Mouse (Mus musculus) large intestine, adult 2 months (tissue): Measurements from ENCODE around the gene Specc1l. TPM values are rescaled to one million over a fixed set of nuclear protein-coding genes. Genes with fewer than 3 reads are reported as not detected.
"Not testable (repeated sequence)": the region's sequence is repeated elsewhere in the genome, so short reads cannot be mapped to it uniquely, and the experiment has no call there.

ENCODE experiments used
- DNase-seq: peaks from one replicate; pipeline ENCODE4 v3.0.0-alpha.2; 2012; ENCODE audit warnings: low read depth, low spot score
- WGBS: fragments of 180-500 bp; shearing (Covaris S2); methylation state at CpG from one replicate; pipeline ENCODE4 v1.1.7; 2018; 5-methylcytosine and 5-hydroxymethylcytosine counted together
- polyA plus RNA-seq: library from polyadenylated mRNA; depleted of rRNA; stranded (reverse); fragments of >200 nt; gene quantifications from 2 replicates; pipeline ENCODE4 v1.2.3, GENCODE M21; 2012; rRNA removed

Specc1l gene
- polyA plus RNA-seq, 1 experiment: 26.2 TPM

DNA sequence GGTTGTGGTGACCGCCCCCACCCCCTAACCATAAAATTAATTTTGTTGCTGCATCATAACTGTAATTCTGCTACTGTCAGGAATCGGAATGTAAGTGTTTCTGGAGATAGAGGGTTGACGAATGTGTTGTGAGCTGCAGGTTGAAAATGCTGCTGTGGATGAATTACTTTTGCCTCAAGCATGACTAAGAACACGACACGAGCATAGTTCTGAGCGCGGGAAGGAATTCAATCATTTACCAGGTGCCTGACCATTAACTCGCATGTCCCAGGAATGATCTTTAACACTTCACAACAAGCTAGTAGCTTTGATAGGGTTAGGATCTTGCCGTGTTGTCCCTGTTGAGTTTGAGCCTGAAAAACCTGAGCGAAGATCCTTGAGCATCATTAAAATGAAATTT is 125.4 kb downstream of the Specc1l start:
- DNase-seq: no peak
- 55% methylated on average over 10 of the region's 10 CpGs for WGBS

DNA sequence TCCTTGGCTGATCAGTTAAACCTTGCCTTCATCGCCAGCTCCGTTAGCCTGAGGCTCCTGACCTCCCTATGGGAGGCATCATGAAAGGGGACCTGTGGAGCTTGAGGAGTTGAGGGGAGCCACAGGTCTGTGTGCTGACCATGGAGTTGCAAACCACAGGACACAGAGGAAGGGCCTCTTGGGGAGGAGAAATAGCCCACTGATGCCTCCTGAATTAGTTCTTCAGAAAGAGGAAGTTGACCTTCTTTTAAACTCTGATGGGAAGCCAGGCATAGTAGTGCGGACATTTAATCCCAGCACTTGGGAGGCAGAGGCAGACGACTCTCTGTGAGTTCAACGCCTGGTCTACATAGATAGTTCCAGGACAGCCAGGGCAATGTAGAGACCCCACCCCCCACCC is 127.0 kb downstream of the Specc1l start:
- no peak for DNase-seq
- 77% methylated on average over 5 of the region's 5 CpGs for WGBS

DNA sequence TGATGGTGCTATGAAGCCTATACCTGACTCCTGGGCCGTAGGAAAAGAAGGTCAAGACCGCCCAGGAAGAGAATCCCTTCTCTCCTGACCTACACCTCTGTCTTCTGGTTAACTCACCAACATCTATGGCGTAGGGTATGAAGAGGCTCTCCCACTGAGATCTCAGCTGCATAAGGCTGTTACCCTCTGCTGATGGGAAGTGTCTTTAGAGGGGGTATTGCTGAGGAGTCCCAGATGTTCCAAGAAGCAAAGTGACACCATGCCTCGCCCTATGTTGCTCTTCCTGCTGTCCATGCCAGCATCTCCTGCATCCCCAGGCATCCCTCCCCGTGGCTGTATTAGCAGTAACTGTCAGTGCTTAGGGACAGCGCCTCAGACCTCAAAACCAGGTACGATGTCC is 127.5 kb downstream of the Specc1l start:
- no peak for DNase-seq
- WGBS: 75% methylated on average over 7 of the region's 7 CpGs

DNA sequence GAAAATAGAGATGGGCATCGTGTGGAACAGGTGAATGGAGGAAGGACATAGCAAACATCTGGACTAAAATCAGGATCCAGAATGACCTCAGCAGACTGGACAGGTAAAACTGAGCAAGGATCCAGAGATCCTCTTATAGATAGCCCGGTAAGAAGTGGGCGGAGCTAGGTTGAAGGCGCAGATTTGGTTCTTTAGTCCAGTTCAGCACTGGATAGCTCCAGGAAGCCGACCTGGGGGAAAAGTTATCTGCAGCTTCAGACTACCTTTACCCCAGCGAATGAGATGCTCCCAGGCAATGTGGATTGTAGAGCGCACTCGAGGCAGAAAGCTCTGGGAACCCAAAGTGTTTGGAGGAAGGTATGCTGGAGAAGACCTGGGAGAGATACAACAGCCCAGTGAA is 130.1 kb downstream of the Specc1l start:
- DNase-seq: no peak

DNA sequence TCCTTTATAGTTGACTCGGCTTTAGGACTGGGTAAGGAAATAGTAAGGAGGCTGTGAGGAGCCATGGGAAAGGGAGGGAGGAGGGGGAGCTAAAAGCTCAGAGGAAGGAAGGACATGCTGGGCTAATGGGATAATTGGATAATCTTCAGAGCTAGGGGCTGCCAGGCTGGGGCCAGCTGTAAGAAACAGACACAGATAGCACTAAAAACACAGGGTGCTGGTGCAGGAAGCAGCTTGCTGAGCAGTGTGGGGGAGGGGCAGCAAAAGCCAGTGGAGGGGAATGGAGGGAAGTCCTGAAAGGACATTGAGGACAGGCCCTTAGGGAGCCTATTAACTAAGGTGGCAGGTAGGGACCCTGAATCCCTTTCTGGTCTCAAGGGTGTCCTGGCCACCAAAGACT is 132.7 kb downstream of the Specc1l start:
- WGBS: 73% methylated on average over 1 of the region's 1 CpGs
- DNase-seq: not testable (repeated sequence)

More for the DNA sequence above, 130.1 kb downstream of the Specc1l start:
- 30% methylated on average over 8 of the region's 8 CpGs for WGBS

DNA sequence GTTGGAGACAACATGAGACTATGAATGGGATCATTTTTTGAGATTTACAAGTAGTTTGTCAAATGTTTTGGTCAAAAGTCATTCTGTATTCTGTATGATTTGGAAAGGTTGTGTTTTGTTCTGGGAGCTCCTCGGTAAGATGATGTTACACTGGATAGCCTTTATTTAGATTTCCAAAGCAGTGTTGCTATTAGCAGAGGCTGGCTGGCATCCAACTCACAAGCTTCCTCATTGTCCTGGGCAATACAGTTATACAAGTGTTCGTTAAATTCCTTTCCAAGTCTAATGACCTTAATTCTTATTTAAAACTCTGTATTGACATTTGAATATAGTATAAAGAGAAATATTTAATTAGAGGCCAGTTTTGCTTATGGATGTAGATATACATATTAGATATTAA is 133.4 kb downstream of the Specc1l start:
- DNase-seq: no peak
- 10% methylated on average over 2 of the region's 2 CpGs for WGBS

DNA sequence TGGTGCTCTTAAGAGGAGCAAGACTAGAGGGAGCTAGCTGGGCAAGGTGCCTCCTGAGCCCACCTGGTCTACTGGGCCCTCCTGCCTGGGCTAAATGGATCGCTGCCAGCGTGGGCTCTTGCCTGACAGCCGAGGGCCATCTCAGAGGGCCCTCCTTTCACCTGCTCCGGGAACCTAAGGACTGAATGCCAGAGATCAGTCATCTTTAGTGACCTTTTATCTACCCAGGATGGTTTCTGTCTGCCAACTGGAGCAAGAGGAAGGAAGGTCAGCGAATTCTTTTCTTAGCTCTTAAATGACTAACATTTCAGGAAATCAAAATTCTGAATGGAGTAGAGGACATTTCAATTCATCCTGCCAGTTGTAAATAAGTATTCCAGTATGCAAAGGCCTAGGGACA is 138.7 kb downstream of the Specc1l start:
- 72% methylated on average over 5 of the region's 5 CpGs for WGBS
- no peak for DNase-seq

DNA sequence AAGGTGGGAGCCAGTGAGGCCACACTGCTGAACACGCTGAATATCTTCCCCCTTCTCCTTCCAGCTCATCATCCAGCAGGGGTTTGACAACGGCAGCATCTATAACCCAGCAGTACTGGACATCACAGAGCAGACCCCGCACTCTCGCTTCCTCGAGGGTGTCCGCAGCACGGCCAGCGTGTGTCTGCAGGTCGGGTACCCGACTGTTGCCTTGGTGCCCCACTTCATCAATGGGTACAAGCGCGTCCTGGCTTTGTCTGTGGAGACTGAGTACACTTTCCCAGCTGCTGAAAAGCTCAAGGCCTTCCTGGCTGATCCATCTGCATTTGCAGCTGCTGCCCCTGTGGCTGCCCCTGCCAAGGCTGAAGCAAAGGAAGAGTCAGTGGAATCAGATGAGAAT is 140.7 kb downstream of the Specc1l start:
- WGBS: 94% methylated on average over 12 of the region's 12 CpGs
- no peak for DNase-seq

DNA sequence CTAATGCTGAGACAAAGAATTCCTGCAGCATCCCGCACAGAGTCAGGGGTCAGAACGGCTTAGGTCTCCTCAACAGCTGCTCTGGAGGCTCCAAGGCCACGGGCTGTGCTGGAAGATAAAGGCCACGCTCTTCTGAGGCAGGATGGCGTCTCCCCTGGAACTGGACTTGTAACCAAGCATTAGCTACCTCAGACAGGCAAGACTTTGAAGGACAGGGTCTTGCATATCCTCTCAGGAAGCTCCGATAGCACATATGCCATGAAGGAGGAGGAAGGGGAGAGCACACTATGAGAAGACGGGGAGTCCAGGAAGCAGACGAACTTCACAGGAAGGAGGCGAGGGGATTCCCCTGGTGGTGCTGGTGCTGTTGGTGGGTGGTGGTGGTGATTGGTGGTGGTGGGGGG is 142.0 kb downstream of the Specc1l start:
- DNase-seq: not testable (repeated sequence)
- WGBS: 61% methylated on average over 9 of the region's 9 CpGs

DNA sequence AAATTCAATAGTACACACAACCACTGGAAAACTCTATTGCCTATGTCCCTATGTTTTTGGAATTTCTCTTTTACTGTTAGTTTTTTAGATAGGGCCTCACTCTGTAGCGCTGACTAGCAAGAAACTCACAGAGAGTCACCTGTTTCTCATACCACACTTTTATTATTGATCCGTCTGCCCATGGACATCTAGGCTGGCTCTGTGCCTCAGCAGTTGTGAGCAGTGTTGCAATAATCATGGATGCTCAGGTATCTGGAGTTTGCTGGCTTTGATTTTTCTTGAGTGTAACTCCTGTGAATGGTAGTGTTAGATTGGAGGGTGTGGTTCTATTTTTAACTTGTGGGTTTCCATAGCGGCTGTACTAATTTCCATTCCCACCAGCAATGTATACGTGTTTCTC is 143.5 kb downstream of the Specc1l start:
- DNase-seq: no peak
- WGBS: 60% methylated on average over 4 of the region's 4 CpGs

Other genes starting within 250 kb of the Specc1l start
- gene Gnaz, start 244.9 kb upstream of the Specc1l start, polyA plus RNA-seq: 1.1 and 1.7 TPM in 2 replicates
- gene Rsph14, start 179.5 kb upstream of the Specc1l start, polyA plus RNA-seq: not detected in 2 replicates
- gene Rab36, start 175.0 kb upstream of the Specc1l start, polyA plus RNA-seq: 1.6 TPM in 2 replicates
- 29.2 and 48.8 TPM in 2 replicates for gene Bcr, start 151.5 kb upstream of the Specc1l start, polyA plus RNA-seq
- gene Adora2a, start 104.8 kb downstream of the Specc1l start, polyA plus RNA-seq: 2.4 and 3.6 TPM in 2 replicates
- 1.1 and 1.3 TPM in 2 replicates for gene Upb1, start 189.0 kb downstream of the Specc1l start, polyA plus RNA-seq